Mouse (Mus musculus): Measurements from ENCODE around the gene H2afv. TPM values are rescaled to one million over a fixed set of nuclear protein-coding genes. Genes with fewer than 3 reads are reported as not detected.
A peak's percentile ranks its signal among the peaks of the same experiment; 100 is the strongest.

Gene H2afv
- total and polyA plus RNA-seq, 3 experiments: 46.6 to 73.2 (median 63.7) TPM

GRCm38 (mm10) chr11:6414751-6415550 is 29.3 kb downstream of the H2afv start, which contains the start of gene Ppia:
TSS of gene Ppia (plus strand) at chr11:6415443.
- peak within 1 kb of the TSS; percentile 93 to 94 (median 93) for H3K4me3 ChIP-seq (replicated peaks in 1 of 3; ENCODE audit: low read depth in 2 of 3, low read length in 2 of 3, poor library complexity in 1 of 3)
- no peaks in the 10 kb centered on the region for H3K27me3 ChIP-seq (replicated peaks)
- DNase-seq (ENCODE audit: extremely low read depth): peak; percentile 81
- peak within 1 kb of the TSS; percentile 91 for H3K27ac ChIP-seq (ENCODE audit: insufficient read depth, low read depth)
- no peaks in the 10 kb centered on the region for H3K9me3 ChIP-seq (replicated peaks; ENCODE audit: low read length)
- H3K9ac ChIP-seq (ENCODE audit: insufficient read depth, low read depth): peak within 1 kb of the TSS; percentile 100
- H3K4me1 ChIP-seq (ENCODE audit: control insufficient read depth in 1 of 2, insufficient read depth in 2 of 2): peaks cover 8 to 57% of the 10 kb centered on the region in 2 experiments
- H3K4me2 ChIP-seq (ENCODE audit: insufficient read depth, low read depth, poor library complexity, severe bottlenecking): peak within 1 kb of the TSS; percentile 75
- peaks cover 20 to 28% of the 10 kb centered on the region in 2 experiments for H3K36me3 ChIP-seq (replicated peaks in 1 of 2; ENCODE audit: control insufficient read depth in 1 of 2, insufficient read depth in 1 of 2, low read length in 1 of 2)
- peaks cover 34% of the 10 kb centered on the region for H3K79me2 ChIP-seq (replicated peaks; ENCODE audit: control insufficient read depth, extremely low read depth, insufficient read depth, poor library complexity, severe bottlenecking)
- dilution Hi-C loops (cut with MboI; ENCODE audit: extremely low pct_ligation_motif_present, extremely low pct_unique_long_range_greater_than_20kb, low sequenced_read_pairs) (no loop called here), in situ Hi-C loops (cut with MboI; ENCODE audit: low pct_ligation_motif_present, low pct_unique_long_range_greater_than_20kb, low sequenced_read_pairs) (no loop called here)
- TF ChIP-seq USF2 (conservative IDR thresholded peaks at IDR 0.05; ENCODE audit: low read depth, low read length) (0 out of 2 replicates have a peak, but pooled peaks have one; percentile 5), ZKSCAN1 (IDR thresholded peaks at IDR 0.05; ENCODE audit: borderline replicate concordance, low read depth, low read length) (no peak), MYC (IDR thresholded peaks at IDR 0.05; ENCODE audit: low read depth, low read length) (no peak), PAX5 (IDR thresholded peaks at IDR 0.05; ENCODE audit: low read length) (no peak), NRF1 (IDR thresholded peaks at IDR 0.05; ENCODE audit: low read depth, low read length) (no peak), UBTF (IDR thresholded peaks at IDR 0.05; ENCODE audit: low read depth, low read length) (0 out of 2 replicates have a peak, but pooled peaks have one; percentile 31), ETS1 (conservative IDR thresholded peaks at IDR 0.05; ENCODE audit: low read depth, low read length) (no peak), MAFK (IDR thresholded peaks at IDR 0.05; ENCODE audit: insufficient replicate concordance, low read length) (no peak), MEF2A (IDR thresholded peaks at IDR 0.05; ENCODE audit: borderline replicate concordance, low read depth, low read length) (no peak), CHD2 (IDR thresholded peaks at IDR 0.05; ENCODE audit: low read length) (no peak), SMC3 (IDR thresholded peaks at IDR 0.05; ENCODE audit: low read depth, low read length) (no peak), POLR2A (IDR thresholded peaks at IDR 0.05; ENCODE audit: low read depth, low read length) (no peak), CHD1 (IDR thresholded peaks at IDR 0.05; ENCODE audit: low read depth, low read length) (0 out of 2 replicates have a peak, but pooled peaks have one; percentile 39), MXI1 (IDR thresholded peaks at IDR 0.05; ENCODE audit: low read depth, low read length) (no peak), BHLHE40 (IDR thresholded peaks at IDR 0.05; ENCODE audit: low read depth, low read length) (no peak; the same call in 1 of the 2 replicates), SIN3A (IDR thresholded peaks at IDR 0.05; ENCODE audit: low read length) (no peak), RAD21 (IDR thresholded peaks at IDR 0.05; ENCODE audit: low read depth, low read length) (no peak)

- dilution Hi-C loops (cut with MboI; ENCODE audit: extremely low pct_ligation_motif_present, extremely low pct_unique_long_range_greater_than_20kb, low sequenced_read_pairs) (no loop called here), in situ Hi-C loops (cut with MboI; ENCODE audit: low pct_ligation_motif_present, low pct_unique_long_range_greater_than_20kb, low sequenced_read_pairs) (no loop called here)
- peaks cover 6 to 13% of the 10 kb centered on the region in 2 experiments for H3K36me3 ChIP-seq (replicated peaks in 1 of 2; ENCODE audit: control insufficient read depth in 1 of 2, insufficient read depth in 1 of 2, low read length in 1 of 2)
- TF ChIP-seq ZC3H11A (IDR thresholded peaks at IDR 0.05; ENCODE audit: low read depth, low read length) (no peak), NRF1 (IDR thresholded peaks at IDR 0.05; ENCODE audit: low read depth, low read length) (no peak), ZNF384 (IDR thresholded peaks at IDR 0.05; ENCODE audit: low read depth, low read length) (no peak), CHD1 (IDR thresholded peaks at IDR 0.05; ENCODE audit: low read depth, low read length) (no peak), MAFK (IDR thresholded peaks at IDR 0.05; ENCODE audit: insufficient replicate concordance, low read length) (no peak), EP300 (IDR thresholded peaks at IDR 0.05; ENCODE audit: low read length) (no peak), TCF12 (IDR thresholded peaks at IDR 0.05; ENCODE audit: low read depth, low read length) (no peak), MAX (IDR thresholded peaks at IDR 0.05; ENCODE audit: low read length) (no peak), NELFE (IDR thresholded peaks at IDR 0.05; ENCODE audit: low read depth, low read length) (no peak), BHLHE40 (IDR thresholded peaks at IDR 0.05; ENCODE audit: low read depth, low read length) (no peak), MYC (IDR thresholded peaks at IDR 0.05; ENCODE audit: low read depth, low read length) (no peak), TBP (conservative IDR thresholded peaks at IDR 0.05; ENCODE audit: low read depth, low read length) (no peak)
- peaks cover 8 to 44% of the 10 kb centered on the region in 2 experiments for H3K4me1 ChIP-seq (ENCODE audit: control insufficient read depth in 1 of 2, insufficient read depth in 2 of 2)
- no peak overlapping the region for H3K4me2 ChIP-seq (ENCODE audit: insufficient read depth, low read depth, poor library complexity, severe bottlenecking)
- H3K79me2 ChIP-seq (replicated peaks; ENCODE audit: control insufficient read depth, extremely low read depth, insufficient read depth, poor library complexity, severe bottlenecking): peaks cover 24% of the 10 kb centered on the region
- H3K27ac ChIP-seq (ENCODE audit: insufficient read depth, low read depth): no peak overlapping the region
- no peak for DNase-seq (ENCODE audit: extremely low read depth)
- no peak overlapping the region for H3K4me3 ChIP-seq (replicated peaks in 1 of 3; ENCODE audit: low read depth in 2 of 3, low read length in 2 of 3, poor library complexity in 1 of 3)
- no peak overlapping the region for H3K9ac ChIP-seq (ENCODE audit: insufficient read depth, low read depth)
- no peaks in the 10 kb centered on the region for H3K9me3 ChIP-seq (replicated peaks; ENCODE audit: low read length)
- H3K27me3 ChIP-seq (replicated peaks): no peaks in the 10 kb centered on the region
These were observed 31.0 kb downstream of the H2afv start for GRCm38 (mm10) chr11:6413264-6413663.

Measured in CH12.LX (cell line).